Mouse (Mus musculus): ENCODE data around the gene Ppp1r11. TPM values are rescaled to one million over a fixed set of nuclear protein-coding genes. Genes with fewer than 3 reads are reported as not detected.
A peak's percentile ranks its signal among the peaks of the same experiment; 100 is the strongest.

The Ppp1r11 gene
- polyA plus RNA-seq, 2 experiments from 2014 or later: 190 to 210 TPM

DNA sequence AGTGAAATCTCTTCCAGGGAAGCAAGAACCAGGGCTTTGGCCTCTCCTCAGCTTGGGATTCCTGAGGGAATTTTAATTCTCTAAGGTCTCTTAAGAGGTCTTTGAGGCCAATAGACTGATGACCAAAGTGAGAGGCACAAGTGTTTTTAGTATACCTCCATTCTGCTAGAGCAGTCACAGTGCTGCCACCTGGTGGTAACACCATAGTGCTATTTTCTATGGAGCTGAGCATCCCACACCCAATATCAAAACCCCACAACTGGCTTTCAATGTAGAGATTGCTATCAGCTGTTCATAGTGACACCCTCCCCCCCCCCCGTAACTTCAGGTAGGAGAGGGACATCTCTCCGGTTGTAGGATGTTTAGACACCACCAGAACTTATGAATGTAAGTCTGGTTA is 37.4 kb downstream of the Ppp1r11 start:
- ATAC-seq: peak; percentile 63

DNA sequence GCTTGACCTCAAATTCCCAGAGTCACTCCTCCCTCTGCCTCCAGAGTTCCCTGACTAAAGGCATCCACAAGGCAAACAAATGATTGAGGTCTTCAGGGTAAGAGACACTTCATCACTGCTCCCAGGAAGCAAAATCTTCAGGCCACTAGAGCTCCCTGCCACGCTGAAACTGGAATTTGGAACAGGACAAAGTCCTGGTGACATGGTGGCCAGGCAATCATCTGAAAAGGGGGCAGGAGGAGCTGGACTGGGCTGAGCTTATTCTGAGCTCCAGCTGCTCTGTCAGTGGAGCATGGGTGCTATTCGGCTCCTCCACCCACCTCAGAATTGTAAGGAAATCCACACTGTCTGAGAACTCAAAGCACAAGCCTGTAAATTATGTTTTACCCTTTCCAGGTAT is 39.5 kb downstream of the Ppp1r11 start:
- no peak for ATAC-seq

DNA sequence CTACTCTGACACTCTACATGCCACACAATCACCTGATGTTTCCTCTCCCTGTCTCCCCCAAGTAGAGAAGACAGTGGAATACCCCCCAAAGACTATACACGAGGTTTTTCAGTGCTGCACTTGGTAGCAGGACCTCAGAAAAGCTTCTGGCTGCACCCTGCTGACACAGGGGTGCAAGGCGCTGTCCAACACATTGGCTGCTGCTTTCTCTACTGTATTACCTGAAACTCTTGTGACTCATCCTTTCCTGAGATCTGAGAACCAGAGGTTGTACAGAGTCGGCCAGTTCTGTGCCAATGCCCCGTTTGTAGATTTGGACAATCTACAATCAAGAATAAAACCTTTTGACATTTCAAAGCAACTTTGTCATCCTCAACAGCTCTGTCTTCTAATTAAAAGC is 41.7 kb downstream of the Ppp1r11 start:
- ATAC-seq: no peak

DNA sequence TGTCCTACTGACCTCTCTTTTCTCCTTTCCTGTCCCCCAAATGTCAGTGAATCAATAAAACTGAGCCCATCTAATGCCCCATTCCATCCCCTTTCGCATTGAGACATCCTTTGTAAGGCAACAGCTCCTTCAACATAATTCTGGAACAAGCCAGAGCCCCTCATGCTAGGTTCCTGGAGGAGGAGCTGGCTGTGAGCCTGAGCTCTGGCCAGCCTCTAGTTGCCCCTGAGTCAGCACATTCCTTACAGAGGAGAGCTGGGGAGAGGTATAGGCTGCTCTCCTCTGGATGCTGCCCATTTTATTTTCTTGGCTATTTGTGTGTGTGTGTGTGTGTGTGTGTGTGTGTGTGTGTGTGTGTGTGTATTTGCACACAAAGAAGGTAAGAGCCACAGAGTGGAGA is 43.3 kb downstream of the Ppp1r11 start:
- ATAC-seq: no peak

DNA sequence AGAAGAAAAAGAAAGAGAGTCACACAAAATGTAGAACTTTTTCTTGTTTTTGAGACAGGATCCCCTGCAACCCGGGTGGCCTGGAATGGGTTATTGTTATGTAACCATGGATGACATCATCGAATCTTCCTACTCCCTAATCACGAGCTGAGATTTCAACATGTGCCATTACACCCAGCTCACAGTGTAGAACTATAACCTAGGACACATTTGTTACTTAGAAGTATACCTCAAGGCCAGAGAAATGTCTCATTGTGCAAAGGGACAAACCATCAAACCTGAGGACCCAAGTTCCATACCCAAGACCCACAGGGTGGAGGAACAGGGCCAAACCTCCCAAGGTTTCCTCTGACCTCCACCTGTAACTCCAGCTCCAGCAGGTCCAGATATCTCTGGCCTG is 47.9 kb downstream of the Ppp1r11 start:
- no peak for ATAC-seq

DNA sequence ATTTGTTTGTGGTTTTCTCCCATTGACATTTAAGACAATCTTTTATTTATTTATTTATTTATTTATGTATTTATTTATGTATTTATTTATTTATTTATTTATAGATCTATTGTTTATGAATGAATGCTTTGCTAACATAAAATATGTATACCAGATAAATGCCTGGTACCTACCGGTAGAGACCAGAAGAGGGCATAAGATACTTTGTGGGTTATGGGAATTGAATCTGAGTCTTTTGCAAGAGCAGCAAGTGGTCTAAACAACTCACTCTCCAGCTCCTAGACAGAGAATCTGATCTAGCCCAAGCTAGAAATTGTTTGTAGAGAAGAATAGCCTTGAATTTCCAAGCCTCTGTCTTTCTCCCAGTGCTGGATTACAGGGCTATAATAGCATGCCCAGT is 50.9 kb downstream of the Ppp1r11 start:
- ATAC-seq: no peak

DNA sequence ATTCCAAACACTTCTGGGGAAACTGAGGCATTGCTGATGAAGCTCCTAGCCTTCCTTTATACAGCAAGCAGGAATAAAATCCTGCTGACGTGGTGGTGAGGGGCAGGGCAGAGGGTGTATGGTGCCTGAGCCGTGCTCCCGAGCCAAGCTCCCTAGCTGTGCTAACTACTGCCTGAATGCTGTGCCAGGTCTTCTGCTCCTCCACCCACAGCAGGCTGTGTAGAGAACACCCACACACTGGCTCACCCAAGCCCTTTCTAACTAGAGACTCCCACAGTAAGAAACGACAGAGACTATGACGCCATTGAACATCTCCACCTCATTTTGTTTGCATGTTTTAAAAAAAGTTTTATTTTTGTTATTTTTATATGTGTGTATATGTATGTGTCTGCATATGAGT is 51.5 kb downstream of the Ppp1r11 start:
- ATAC-seq: no peak

DNA sequence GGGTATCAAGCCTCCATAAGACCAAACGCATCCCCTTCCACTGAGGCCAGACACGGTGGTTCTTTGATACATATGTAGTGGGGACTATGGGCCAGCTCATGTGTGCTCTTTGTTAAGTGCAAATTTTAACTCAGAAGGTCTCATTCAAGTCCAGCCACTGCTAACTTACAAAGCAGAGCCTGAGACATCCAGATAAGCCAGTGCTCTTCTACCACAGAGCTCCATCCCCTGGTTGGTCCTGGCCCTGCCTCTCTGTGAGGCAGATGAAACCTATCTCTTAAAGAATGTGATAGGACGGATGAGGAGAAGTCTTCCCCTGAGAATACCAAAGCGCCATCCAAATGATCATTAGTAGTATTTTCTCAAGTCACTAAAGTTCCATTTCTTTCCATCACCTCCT is 52.2 kb downstream of the Ppp1r11 start:
- ATAC-seq: no peak

Other genes with a start within 250 kb of the Ppp1r11 start
- not detected for gene H2-M10.5, start 178.8 kb downstream of the Ppp1r11 start, polyA plus RNA-seq (2017; shearing (Covaris generic))
- not detected for gene H2-M10.6, start 139.6 kb downstream of the Ppp1r11 start, polyA plus RNA-seq (2017; shearing (Covaris generic))
- gene Trim26, start 114.6 kb downstream of the Ppp1r11 start, polyA plus RNA-seq (2017; shearing (Covaris generic)): 10 to 100 TPM; 42.4 to 71.8 TPM
- gene Trim15, start 84.5 kb downstream of the Ppp1r11 start, polyA plus RNA-seq (2017; shearing (Covaris generic)): not detected
- under 1 TPM in 1 of 2 experiments, not detected in 1; 0.20 TPM for gene Trim10, start 82.2 kb downstream of the Ppp1r11 start, polyA plus RNA-seq (2017; shearing (Covaris generic))
- gene Trim40, start 61.6 kb downstream of the Ppp1r11 start, polyA plus RNA-seq (2017; shearing (Covaris generic)): not detected
- not detected for gene Trim31, start 53.6 kb downstream of the Ppp1r11 start, polyA plus RNA-seq (2017; shearing (Covaris generic))
- not detected for gene Rnf39, start 8.8 kb downstream of the Ppp1r11 start, polyA plus RNA-seq (2017; shearing (Covaris generic))
- gene Znrd1, start 6.8 kb upstream of the Ppp1r11 start, polyA plus RNA-seq (2017; shearing (Covaris generic)): 10 to 100 TPM; 72.7 to 81.5 TPM
- 1 to 10 TPM; 4.9 to 5.4 TPM for gene Znrd1as, start 6.9 kb upstream of the Ppp1r11 start, polyA plus RNA-seq (2017; shearing (Covaris generic))
- gene 2410137M14Rik, start 29.5 kb upstream of the Ppp1r11 start, polyA plus RNA-seq (2017; shearing (Covaris generic)): not detected
- not detected for gene H2-M5, start 37.8 kb upstream of the Ppp1r11 start, polyA plus RNA-seq (2017; shearing (Covaris generic))
- not detected for gene Zfp57, start 49.4 kb upstream of the Ppp1r11 start, polyA plus RNA-seq (2017; shearing (Covaris generic))
- gene Mog, start 71.7 kb upstream of the Ppp1r11 start, polyA plus RNA-seq (2017; shearing (Covaris generic)): not detected
- gene Gabbr1, start 94.2 kb upstream of the Ppp1r11 start, polyA plus RNA-seq (2017; shearing (Covaris generic)): 1 to 10 TPM; 5.0 to 6.2 TPM
- gene Olfr90, start 136.8 kb upstream of the Ppp1r11 start, polyA plus RNA-seq (2017; shearing (Covaris generic)): under 1 TPM in 1 of 2 experiments, not detected in 1; 0.19 TPM
- not detected for gene Olfr91, start 146.5 kb upstream of the Ppp1r11 start, polyA plus RNA-seq (2017; shearing (Covaris generic))
- gene Olfr92, start 168.3 kb upstream of the Ppp1r11 start, polyA plus RNA-seq (2017; shearing (Covaris generic)): not detected
- gene Olfr93, start 209.8 kb upstream of the Ppp1r11 start, polyA plus RNA-seq (2017; shearing (Covaris generic)): not detected
- gene Ubd, start 242.2 kb upstream of the Ppp1r11 start, polyA plus RNA-seq (2017; shearing (Covaris generic)): under 1 TPM in 1 of 2 experiments, not detected in 1; 0.75 TPM
- gene Olfr94, start 249.3 kb upstream of the Ppp1r11 start, polyA plus RNA-seq (2017; shearing (Covaris generic)): not detected